Mouse (Mus musculus) hindbrain, postnatal 0 days (tissue): ENCODE measurements around the gene Rhbdd2. TPM values are rescaled to one million over a fixed set of nuclear protein-coding genes. Genes with fewer than 3 reads are reported as not detected.

Source experiments
- ATAC-seq: fragments of 200-750 bp; cut with Nextera tagmentation; 2 replicates; pipeline ENCODE4 v1.8.0; 2017; ENCODE audit warnings: mild to moderate bottlenecking, moderate TSS enrichment, moderate library complexity
- DNase-seq: peaks from one replicate; pipeline ENCODE4 v3.0.0-alpha.2; 2015; ENCODE audit warnings: low spot score
- H3K27ac ChIP-seq: fragments of 300-500 bp; sonication (generic); 2 replicates; pipeline ENCODE4 v1.5.1; 2014; ENCODE audit warnings: mild to moderate bottlenecking
- H3K27me3 ChIP-seq: fragments of 300-500 bp; sonication (generic); 2 replicates; pipeline ENCODE4 v1.6.1; 2014; ENCODE audit warnings: low read length, mixed read lengths; ENCODE audit not compliant: insufficient read depth
- H3K36me3 ChIP-seq: fragments of 300-500 bp; sonication (generic); 2 replicates; pipeline ENCODE4 v1.6.1; 2014; ENCODE audit warnings: low read length, mixed read lengths; ENCODE audit not compliant: insufficient read depth
- H3K4me1 ChIP-seq: fragments of 300-500 bp; sonication (generic); 2 replicates; pipeline ENCODE4 v1.6.1; 2014; ENCODE audit warnings: antibody characterized with exemption, low read length, mixed read lengths; ENCODE audit not compliant: insufficient read depth
- H3K4me2 ChIP-seq: fragments of 300-500 bp; sonication (generic); 2 replicates; pipeline ENCODE4 v1.6.1; 2014; ENCODE audit warnings: low read depth, mild to moderate bottlenecking, low read length, moderate library complexity, mixed read lengths
- H3K4me3 ChIP-seq: fragments of 300-500 bp; sonication (generic); 2 replicates; pipeline ENCODE4 v1.5.1; 2014; ENCODE audit warnings: low read length
- H3K9ac ChIP-seq: fragments of 300-500 bp; sonication (generic); replicated peaks from 2 replicates; pipeline ENCODE4 v1.6.1; 2014; ENCODE audit warnings: mild to moderate bottlenecking, low read length, moderate library complexity, mixed read lengths
- H3K9me3 ChIP-seq: fragments of 300-500 bp; sonication (generic); 2 replicates; pipeline ENCODE4 v1.6.1; 2016; ENCODE audit warnings: low read length, mixed read lengths
- CTCF ChIP-seq: IDR thresholded peaks from 2 replicates; pipeline ENCODE4 v1.5.1; 2016; ENCODE audit warnings: antibody characterized with exemption, control low read depth, low read depth
- WGBS: fragments of 180-500 bp; shearing (Covaris S2); extraction: QIAGEN DNeasy Blood & Tissue Kit; methylation state at CpG from one replicate; pipeline ENCODE4 v1.1.7; 2014; 5-methylcytosine and 5-hydroxymethylcytosine counted together
- polyA plus RNA-seq: library from polyadenylated mRNA; unstranded; fragments of >200 nt; fragmentation: Nextera tagmentation; extraction: Ambion mirVana; gene quantifications from 2 replicates; pipeline ENCODE4 v1.2.1, GENCODE M21; 2015
- total RNA-seq: library from RNA; depleted of rRNA; stranded (reverse); fragments of >200 nt; gene quantifications from 2 replicates; pipeline ENCODE4 v1.2.3, GENCODE M21; 2014; rRNA removed

Gene Rhbdd2
- total and polyA plus RNA-seq, 2 experiments from 2014 or later = 34.2 to 130 TPM

DNA sequence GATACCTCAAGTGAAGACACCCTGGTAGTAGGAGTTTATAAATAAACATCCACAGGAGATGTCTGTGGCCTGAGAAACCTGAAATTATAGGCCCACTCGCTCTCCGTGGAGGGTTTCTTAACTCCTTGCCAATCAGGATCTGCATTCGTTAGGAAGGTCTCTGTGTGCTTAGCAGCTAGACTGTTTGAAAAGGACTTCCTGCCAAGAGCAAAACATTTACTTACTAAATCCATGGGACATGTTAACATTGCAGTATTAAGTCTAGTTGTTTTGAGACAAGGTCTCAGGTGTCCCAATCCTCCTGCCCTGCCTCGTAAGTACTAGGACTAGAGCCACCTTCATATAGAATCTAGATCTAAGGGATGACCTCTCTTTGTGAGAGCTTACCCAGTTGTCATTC is 58.8 kb downstream of the Rhbdd2 start:
- no peak for TF ChIP-seq CTCF
- no peaks in the 10 kb centered on the region; the same call in 1 of the 2 replicates for H3K4me1 ChIP-seq
- WGBS = 81% methylated on average over 4 of the region's 4 CpGs
- no peaks in the 10 kb centered on the region for H3K27me3 ChIP-seq
- no peak overlapping the region for H3K9ac ChIP-seq
- H3K27ac ChIP-seq = no peak overlapping the region
- ATAC-seq = no peak
- H3K36me3 ChIP-seq = no peaks in the 10 kb centered on the region
- H3K4me2 ChIP-seq = no peak overlapping the region
- no peaks in the 10 kb centered on the region for H3K9me3 ChIP-seq
- DNase-seq = no peak
- no peak overlapping the region for H3K4me3 ChIP-seq

DNA sequence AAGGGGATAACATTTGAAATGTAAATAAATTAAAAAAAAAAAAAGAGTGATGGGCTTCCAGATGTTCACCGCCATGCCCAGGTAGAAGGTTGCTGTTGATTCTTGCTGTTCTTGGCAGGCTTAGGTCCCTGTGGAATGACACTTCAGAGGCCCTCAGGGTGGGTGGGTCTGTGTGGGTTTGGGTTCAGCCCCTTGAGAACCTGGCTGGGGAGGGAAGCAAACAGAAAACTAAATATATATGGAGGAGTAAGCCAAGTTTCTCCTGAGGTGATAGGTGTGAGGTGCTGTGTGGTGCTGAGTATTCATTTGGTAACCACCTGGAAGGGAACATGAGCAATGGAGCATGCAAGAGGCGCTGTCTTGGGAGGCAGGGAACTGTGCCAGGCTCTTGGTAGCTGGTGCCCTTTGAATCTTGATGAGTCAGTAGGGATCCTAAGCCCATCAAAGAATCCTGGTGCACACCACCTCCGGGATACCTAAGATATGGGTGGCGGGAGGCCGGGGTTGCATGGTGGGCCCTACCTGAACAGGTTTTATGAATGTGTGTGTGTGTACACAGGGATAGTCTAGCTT is 60.9 kb downstream of the Rhbdd2 start:
- TF ChIP-seq CTCF = no peak
- Histone ChIP-seq H3K9me3 (no peaks in the 10 kb centered on the region), H3K36me3 (no peaks in the 10 kb centered on the region), H3K27me3 (no peaks in the 10 kb centered on the region), H3K27ac (no peak overlapping the region), H3K4me1 (no peaks in the 10 kb centered on the region; the same call in 1 of the 2 replicates), H3K9ac (no peak overlapping the region), H3K4me2 (no peak overlapping the region), H3K4me3 (no peak overlapping the region)
- ATAC-seq (no peak), DNase-seq (no peak)
- WGBS = 92% methylated on average over 5 of the region's 5 CpGs

DNA sequence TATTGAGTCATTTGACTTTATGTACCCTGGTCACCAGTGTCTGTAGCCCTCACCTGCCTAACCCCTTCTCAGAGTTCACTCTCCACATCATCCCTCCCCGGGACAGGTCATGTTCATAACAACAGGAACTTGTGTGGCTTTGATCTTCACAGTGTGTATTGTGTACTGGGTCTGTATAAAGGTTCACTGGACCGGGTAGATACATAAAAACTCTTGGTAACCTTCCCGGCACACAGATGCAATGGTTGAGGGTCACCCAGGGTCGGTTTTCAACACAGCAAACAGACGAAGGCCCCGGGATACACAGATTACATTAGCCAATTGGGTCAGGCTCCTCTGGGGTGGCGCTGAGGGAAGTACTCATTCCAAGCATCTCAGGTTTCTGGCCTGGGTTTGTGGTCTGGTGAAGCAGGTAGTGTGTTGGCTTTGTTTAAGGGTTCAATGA is 62.9 kb downstream of the Rhbdd2 start:
- Histone ChIP-seq H3K4me3 (no peak overlapping the region), H3K4me1 (no peaks in the 10 kb centered on the region; the same call in 1 of the 2 replicates), H3K4me2 (no peak overlapping the region), H3K27ac (no peak overlapping the region), H3K9me3 (no peaks in the 10 kb centered on the region), H3K36me3 (no peaks in the 10 kb centered on the region), H3K27me3 (no peaks in the 10 kb centered on the region), H3K9ac (no peak overlapping the region)
- ATAC-seq (no peak), DNase-seq (no peak)
- 65% methylated on average over 7 of the region's 7 CpGs for WGBS
- no peak for TF ChIP-seq CTCF

Other genes starting within 250 kb of the Rhbdd2 start
- 11.2 and 14.3 TPM in 2 replicates for gene Pom121, start 238.1 kb upstream of the Rhbdd2 start, total RNA-seq
- 7.5 TPM in 2 replicates for gene Pom121, start 238.1 kb upstream of the Rhbdd2 start, polyA plus RNA-seq
- gene Hip1, start 87.5 kb upstream of the Rhbdd2 start, total RNA-seq = 103 and 110 TPM in 2 replicates
- gene Hip1, start 87.5 kb upstream of the Rhbdd2 start, polyA plus RNA-seq = 26.9 and 28.3 TPM in 2 replicates
- not detected in 2 replicates for gene Ccl26, start 69.0 kb upstream of the Rhbdd2 start, total RNA-seq
- gene Ccl26, start 69.0 kb upstream of the Rhbdd2 start, polyA plus RNA-seq = not detected in 2 replicates
- 0.26 TPM in 1 of 2 replicates, not detected in the other for gene Ccl24, start 59.6 kb upstream of the Rhbdd2 start, total RNA-seq
- 1.9 and 2.5 TPM in 2 replicates for gene Ccl24, start 59.6 kb upstream of the Rhbdd2 start, polyA plus RNA-seq
- gene Por, start 37.4 kb downstream of the Rhbdd2 start, total RNA-seq = 71.7 and 71.8 TPM in 2 replicates
- gene Por, start 37.4 kb downstream of the Rhbdd2 start, polyA plus RNA-seq = 69.3 and 71.4 TPM in 2 replicates
- gene Tmem120a, start 111.8 kb downstream of the Rhbdd2 start, total RNA-seq = 52.8 and 71.7 TPM in 2 replicates
- gene Tmem120a, start 111.8 kb downstream of the Rhbdd2 start, polyA plus RNA-seq = 83.2 and 89.7 TPM in 2 replicates
- 0.10 TPM in 1 of 2 replicates, not detected in the other for gene Styxl1, start 145.8 kb downstream of the Rhbdd2 start, total RNA-seq
- 0.61 and 0.69 TPM in 2 replicates for gene Styxl1, start 145.8 kb downstream of the Rhbdd2 start, polyA plus RNA-seq
- gene Mdh2, start 145.9 kb downstream of the Rhbdd2 start, total RNA-seq = 165 and 169 TPM in 2 replicates
- 732 and 760 TPM in 2 replicates for gene Mdh2, start 145.9 kb downstream of the Rhbdd2 start, polyA plus RNA-seq
- 75.8 and 106 TPM in 2 replicates for gene Srrm3, start 174.3 kb downstream of the Rhbdd2 start, total RNA-seq
- 50.8 and 55.7 TPM in 2 replicates for gene Srrm3, start 174.3 kb downstream of the Rhbdd2 start, polyA plus RNA-seq